Mouse (Mus musculus): Measurements from ENCODE around the gene Arhgap15.

The Arhgap15 gene

DNA sequence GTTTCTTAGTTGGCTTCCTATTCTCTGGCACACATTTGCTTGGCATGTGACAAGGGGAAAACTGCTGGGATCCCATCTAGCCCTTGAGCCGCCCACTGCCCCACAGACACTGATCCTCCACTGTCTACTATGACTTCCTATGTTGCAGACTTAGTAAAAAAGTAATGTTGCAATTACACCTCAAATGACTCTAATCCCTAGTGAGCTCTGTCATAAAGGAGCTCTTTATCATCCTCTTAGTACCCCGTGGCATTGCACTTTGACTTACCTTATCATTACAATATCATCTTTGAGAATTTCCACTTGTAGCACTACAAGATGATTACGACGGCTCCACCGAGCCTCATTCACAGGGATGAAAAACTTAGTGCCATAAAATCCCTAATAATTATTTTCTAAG is 190.6 kb downstream of the Arhgap15 start:
- no peak for DNase-seq

GRCm38 (mm10) chr2:43945679-43946078 is 197.1 kb downstream of the Arhgap15 start:
- DNase-seq, result no peak

DNA sequence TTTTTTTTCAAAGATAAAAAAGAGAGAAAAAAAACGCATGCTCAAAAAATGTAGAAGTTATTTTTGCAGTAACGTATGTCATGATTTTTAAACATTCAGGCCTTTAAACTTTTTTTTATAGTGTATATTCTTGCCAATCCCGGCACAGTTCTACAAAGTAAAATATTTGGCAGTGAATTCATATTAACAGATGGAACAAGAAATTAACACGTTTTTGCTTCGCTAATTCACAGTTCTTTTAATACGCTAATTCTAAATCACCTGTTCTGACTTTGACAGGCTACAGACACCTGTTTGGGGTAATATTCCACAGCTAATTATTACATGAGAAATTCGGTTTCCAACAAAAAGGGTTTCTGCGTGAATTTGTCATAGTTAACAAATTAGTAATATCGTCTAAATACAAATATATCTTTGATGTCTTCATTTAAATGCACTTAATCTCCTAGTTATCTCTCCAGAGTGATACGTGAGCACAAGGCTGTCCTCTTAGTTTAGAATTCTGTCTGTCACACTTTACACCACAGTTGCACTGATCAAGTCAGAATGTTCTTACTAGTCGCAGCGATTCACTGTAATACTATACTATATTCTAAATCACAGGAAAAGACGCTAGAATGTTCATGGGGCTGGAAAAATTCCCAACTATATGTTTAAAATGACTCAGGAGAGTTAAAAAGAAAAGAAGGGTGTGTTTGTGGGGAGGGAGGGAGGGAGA is 201.3 kb downstream of the Arhgap15 start:
- DNase-seq, result no peak

DNA sequence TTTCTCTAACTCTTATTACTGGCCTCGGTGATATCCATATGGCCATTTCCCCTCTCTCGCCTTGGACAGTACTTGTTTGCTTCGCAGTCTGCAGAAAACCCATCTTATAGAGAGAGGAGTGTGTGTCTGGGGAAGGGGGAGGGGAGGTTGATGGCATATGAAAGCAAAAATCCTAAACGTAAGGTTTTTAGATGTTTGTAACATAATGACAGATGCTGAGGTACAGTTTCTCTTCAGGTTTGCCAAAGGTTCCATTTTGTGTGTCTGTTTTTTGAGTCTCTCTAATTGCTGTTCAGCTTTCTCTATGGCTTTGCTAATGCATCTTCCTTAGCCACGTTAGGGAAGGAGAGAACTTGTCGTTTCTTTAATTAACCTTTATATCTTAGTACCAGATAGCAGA is 202.1 kb downstream of the Arhgap15 start:
- DNase-seq, result no peak

DNA sequence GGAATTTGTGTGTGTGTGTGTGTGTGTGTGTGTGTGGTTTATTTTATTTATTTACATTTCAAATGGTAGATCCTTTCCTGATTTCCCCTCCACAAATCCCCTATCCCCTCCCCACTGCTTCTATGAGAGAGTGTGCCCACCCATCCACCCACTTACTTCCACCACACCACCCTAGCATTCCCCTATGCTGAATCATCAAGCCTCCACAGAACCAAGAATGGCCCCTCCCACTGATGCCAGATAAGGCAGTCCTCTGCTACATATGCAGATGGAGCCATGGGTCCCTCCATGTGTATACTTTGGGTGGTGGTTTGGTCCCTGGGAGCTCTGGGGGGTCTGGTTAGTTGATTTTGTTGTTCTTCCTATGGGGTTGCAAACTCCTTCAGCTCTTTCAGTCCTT is 210.6 kb downstream of the Arhgap15 start:
- no peak for DNase-seq

DNA sequence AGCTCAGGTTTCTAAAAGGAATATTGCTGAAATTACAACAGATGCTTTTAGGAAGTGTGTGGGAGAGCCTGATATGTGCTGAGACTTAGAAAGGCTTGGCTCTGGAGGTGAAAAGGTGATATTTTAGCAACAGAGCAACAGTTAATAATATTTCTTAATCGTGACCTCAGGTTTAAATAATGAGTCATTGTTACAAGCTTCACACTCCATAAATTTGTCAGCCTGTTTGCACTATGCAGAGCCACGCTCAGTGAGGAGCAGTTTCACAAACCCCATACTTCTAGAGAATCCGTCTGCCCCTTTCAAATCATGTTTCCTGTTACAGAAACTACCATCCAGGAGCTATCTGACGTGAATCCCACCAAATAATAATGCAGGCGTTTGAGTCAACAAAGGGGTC is 213.8 kb downstream of the Arhgap15 start:
- no peak for DNase-seq

- DNase-seq, result peak; percentile 10
Observed at GRCm38 (mm10) chr2:43968581-43968980, 220.0 kb downstream of the Arhgap15 start.

DNA sequence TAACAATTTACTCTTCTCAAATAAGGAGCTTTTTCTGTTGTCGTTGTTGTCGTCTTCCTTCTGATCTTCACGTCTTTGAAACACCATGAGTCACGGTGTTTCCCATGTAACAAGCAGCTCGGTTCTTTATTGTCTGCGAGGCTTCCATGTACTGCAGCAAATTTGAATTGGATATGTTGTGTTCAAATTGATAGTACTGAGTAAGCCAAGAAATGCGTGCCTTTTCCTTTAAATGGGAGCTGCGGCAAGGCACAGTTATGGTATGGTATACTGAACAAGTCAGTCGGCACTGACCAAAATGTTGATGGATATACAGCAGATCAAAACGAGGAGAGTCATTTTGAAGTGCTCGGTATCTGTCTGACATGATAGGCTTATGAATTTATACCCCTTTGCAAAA is 229.1 kb downstream of the Arhgap15 start:
- DNase-seq, result no peak

DNA sequence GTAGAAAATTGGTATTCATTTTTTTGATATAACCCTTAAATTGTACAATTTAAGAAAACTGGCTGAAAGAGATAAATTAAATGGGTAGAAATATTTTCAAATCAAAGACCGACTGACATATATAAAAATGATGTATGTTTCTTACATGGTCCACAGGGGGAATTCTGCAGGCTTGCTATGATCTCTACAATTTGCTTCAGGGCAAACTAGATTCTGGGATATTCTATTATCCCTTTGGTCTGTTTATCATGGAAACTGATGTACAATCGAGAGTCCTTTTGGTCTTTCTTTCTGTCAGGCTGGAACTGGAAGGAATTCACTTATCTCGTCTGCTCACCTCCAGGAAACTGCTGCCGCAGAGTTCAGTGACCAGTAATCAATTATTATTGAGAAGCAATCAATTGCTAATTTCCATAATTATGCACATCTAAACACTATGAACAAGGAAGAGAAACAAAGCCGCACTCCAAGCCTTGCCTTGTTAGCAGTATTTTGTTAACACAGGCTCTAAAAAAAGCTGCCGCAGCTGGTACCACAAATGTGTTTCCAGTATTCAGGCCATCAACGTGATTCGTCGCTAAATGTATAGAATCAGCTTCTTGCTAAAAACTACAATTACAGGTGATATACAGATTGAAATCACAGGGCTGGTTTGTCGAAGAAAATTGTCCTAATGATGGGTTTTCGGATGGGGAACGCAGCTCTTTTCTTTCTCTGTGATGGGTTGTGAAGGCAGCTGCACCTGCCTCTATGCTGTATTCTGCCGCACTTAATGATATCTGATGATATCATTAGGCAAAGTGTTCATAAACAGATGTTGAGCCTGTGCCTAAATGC is 229.8 kb downstream of the Arhgap15 start:
- DNase-seq, result no peak

DNA sequence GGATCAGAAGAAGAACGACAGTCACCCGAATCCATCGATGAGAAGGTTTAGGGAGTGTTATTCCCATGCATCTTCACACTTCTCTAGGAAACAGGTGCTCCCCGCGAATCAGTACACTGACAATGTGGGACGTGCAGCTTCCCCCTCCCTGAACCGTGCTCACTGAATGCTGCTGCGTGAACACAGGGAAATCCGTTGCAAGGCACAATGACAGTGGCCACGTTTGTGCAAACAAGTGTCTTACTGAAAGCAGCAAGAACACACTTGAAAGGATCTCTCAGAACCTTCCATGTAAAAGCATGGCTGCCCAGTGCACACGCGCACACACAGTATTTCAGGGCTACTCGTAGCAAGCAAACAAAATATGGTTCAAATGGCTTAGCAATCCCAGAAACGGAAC is 237.4 kb downstream of the Arhgap15 start:
- DNase-seq, result no peak

DNA sequence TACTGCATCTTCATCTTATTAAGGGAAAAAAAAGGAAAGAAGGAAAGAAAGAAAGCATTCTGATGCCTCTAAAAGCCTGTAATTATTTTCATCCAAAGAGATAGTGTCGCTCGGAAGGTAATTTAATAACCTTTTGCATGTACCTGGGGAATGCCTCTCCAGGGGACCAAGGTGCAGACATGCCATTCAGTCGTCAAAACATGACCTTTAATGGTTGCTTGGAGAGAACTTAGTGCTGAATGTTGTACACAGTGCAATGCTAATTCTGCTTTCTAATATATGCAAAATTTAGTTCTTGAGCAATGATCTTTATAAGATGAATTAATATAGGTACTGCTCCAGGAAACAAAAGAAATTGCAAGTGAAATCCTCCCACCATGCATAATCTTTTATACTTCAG is 239.3 kb downstream of the Arhgap15 start:
- DNase-seq, result no peak

DNA sequence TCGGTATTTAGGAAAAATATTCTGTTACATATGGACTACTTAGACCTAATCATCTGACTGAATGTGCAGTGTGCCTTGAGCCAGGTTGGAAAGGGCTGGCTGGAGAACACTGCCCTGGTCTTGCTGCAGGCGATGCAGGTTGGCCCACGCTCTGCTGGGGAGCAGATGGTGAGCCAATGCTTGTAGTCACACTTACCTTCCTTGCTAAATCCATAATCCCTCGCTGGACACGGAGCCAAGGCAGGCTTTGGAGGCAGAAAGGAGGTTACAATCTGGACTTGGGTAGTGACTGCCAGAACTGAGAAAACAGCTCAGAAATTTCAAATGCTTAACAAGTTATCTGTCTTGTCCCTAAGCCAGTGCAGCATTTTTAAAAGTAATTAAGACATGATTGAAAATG is 241.2 kb downstream of the Arhgap15 start:
- DNase-seq, result no peak

- DNase-seq, result no peak
Observed at GRCm38 (mm10) chr2:43992510-43992909, 243.9 kb downstream of the Arhgap15 start.

GRCm38 (mm10) chr2:44002454-44002853 is 253.8 kb downstream of the Arhgap15 start:
- DNase-seq, result no peak

DNA sequence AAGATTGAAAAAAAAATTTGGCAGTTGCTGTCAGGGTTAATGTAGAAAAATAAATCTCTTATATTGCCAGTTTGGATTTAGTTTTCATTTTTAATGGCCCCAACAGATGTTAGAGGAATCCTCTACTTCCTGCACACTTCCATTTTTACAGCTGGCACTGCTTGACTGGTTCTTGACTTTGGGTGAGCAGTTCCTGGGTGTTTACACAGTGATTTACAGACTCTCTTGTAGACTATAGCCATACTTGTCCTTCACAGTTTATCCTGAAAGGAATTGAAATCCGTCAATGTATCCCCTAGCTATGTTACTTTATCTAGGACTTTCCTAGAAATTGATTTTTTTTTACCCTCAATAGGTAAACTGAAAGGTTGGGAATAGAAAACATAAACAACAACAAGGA is 261.6 kb downstream of the Arhgap15 start:
- no peak for DNase-seq

- DNase-seq, result no peak
Observed at GRCm38 (mm10) chr2:44013388-44013787, 264.8 kb downstream of the Arhgap15 start.

DNA sequence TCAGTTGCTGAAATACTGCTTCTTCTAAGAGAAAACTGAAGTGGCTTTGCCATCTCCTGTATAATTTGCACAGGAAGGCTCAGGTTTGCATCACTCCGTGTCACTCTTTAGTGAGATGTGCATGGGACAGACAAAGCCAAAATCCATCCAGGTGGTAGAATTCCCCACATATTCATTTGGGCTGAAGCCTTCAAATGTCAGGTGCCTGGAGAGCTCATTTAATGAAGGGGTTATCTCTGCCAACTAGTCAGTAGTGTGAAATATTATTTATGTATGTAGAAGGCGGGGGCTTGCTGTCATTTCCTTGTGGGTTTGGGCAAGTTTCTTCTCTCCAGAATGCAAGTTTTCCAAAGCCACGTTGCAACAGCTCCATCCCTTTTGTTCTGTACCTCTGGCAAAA is 268.1 kb downstream of the Arhgap15 start:
- no peak for DNase-seq

- no peak for DNase-seq
Observed at GRCm38 (mm10) chr2:44017405-44018026, 268.9 kb downstream of the Arhgap15 start.

DNA sequence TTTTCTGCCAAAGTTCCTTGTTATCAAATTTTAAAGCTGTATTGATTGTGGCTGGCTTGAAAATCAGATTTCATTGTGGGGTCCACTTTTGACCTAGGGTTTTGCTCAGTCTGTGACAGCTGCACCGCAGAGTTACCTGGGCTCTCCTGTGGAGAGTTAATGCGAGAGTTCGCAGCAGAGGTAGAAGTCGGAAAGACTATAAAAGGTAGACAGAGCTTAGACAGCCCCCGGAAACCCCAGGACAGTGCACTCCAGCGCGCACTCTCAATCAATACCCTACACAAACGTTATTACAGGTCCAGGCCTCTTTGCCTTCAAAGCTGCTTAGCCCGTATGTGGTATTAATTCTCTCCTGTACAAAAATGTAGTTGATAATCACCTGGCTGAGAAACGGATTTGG is 269.4 kb downstream of the Arhgap15 start:
- no peak for DNase-seq

- no peak for DNase-seq
Observed at GRCm38 (mm10) chr2:44024704-44025103, 276.1 kb downstream of the Arhgap15 start.

- no peak for DNase-seq
Observed at GRCm38 (mm10) chr2:44029035-44029715, 280.6 kb downstream of the Arhgap15 start.

- DNase-seq, result no peak
Observed at GRCm38 (mm10) chr2:44029865-44030264, 281.2 kb downstream of the Arhgap15 start.

DNA sequence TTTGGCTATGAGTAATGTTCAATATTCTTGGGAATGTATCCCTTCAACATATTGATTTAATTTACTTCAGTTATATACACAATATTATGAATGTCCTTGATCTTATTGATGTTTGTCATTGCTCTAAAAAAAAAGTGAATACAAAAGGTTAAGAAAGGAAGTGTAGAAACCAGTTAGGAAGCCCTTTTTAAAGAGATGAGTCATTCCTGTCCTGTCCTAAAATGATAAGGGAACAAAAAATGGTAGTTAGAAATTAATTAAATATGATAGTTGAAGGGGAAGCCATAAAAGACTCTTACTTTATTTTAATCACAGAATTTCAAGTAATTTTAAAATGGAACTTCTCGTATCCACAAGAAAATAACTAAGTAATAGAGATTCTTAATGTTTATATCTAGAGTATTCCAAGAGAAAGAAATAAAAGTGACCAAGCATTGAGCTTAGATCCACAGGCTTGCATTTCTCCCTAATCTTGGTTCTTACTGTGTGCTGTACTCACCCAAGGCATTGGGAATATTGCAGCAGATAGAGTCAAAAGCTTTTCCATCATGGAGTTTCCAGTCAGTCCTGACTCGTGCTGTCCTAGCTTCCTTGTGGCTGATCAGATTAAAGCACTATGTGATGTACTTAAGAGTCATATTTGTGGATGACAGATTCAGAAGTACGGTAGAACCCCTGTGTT is 291.0 kb downstream of the Arhgap15 start:
- no peak for DNase-seq

Data from lung, postnatal 10 days (tissue).